Mouse (Mus musculus) erythroid progenitor cell, adult 5-6 weeks (primary cell): ENCODE results near the gene Fbxo2. TPM values are rescaled to one million over a fixed set of nuclear protein-coding genes. Genes with fewer than 3 reads are reported as not detected.

ENCODE experiments used
- total RNA-seq, 2 experiments: library from RNA; stranded (forward) in 1 of 2; stranded (reverse) in 1 of 2; fragments of 150-400 nt in 1 of 2; fragments of 186-747, 209-891 nt in 1 of 2; gene quantifications; 2 replicates each; pipeline versions ENCODE4 v1.2.3 to v1.2.4; 2015 to 2017; ENCODE audit warnings: low replicate concordance in 2 of 2

Fbxo2 gene
- total RNA-seq, 2 experiments from 2014 or later = not detected

Other genes with a start within 250 kb of the Fbxo2 start
- gene Plod1, start 223.9 kb upstream of the Fbxo2 start, total RNA-seq (2015; ENCODE audit: low replicate concordance) = 3.6 and 5.9 TPM in 2 replicates
- gene Plod1, start 223.9 kb upstream of the Fbxo2 start, total RNA-seq (2017; ENCODE audit: low replicate concordance) = 4.8 and 5.5 TPM in 2 replicates
- gene 2510039O18Rik, start 219.7 kb upstream of the Fbxo2 start, total RNA-seq (2015; ENCODE audit: low replicate concordance) = 19.3 and 20.5 TPM in 2 replicates
- 17.7 and 18.9 TPM in 2 replicates for gene 2510039O18Rik, start 219.7 kb upstream of the Fbxo2 start, total RNA-seq (2017; ENCODE audit: low replicate concordance)
- gene Nppb, start 174.8 kb upstream of the Fbxo2 start, total RNA-seq (2015; ENCODE audit: low replicate concordance) = not detected in 2 replicates
- gene Nppb, start 174.8 kb upstream of the Fbxo2 start, total RNA-seq (2017; ENCODE audit: low replicate concordance) = not detected in 2 replicates
- gene Nppa, start 159.9 kb upstream of the Fbxo2 start, total RNA-seq (2015; ENCODE audit: low replicate concordance) = not detected in 2 replicates
- not detected in 2 replicates for gene Nppa, start 159.9 kb upstream of the Fbxo2 start, total RNA-seq (2017; ENCODE audit: low replicate concordance)
- gene Clcn6, start 121.8 kb upstream of the Fbxo2 start, total RNA-seq (2015; ENCODE audit: low replicate concordance) = 1.3 and 2.5 TPM in 2 replicates
- gene Clcn6, start 121.8 kb upstream of the Fbxo2 start, total RNA-seq (2017; ENCODE audit: low replicate concordance) = 1.7 and 2.7 TPM in 2 replicates
- 5.8 and 8.0 TPM in 2 replicates for gene Mthfr, start 121.5 kb upstream of the Fbxo2 start, total RNA-seq (2015; ENCODE audit: low replicate concordance)
- 2.0 and 7.1 TPM in 2 replicates for gene Mthfr, start 121.5 kb upstream of the Fbxo2 start, total RNA-seq (2017; ENCODE audit: low replicate concordance)
- 4.6 and 5.8 TPM in 2 replicates for gene Agtrap, start 72.6 kb upstream of the Fbxo2 start, total RNA-seq (2015; ENCODE audit: low replicate concordance)
- 3.6 and 4.1 TPM in 2 replicates for gene Agtrap, start 72.6 kb upstream of the Fbxo2 start, total RNA-seq (2017; ENCODE audit: low replicate concordance)
- 11.5 and 20.5 TPM in 2 replicates for gene Mad2l2, start 30.2 kb upstream of the Fbxo2 start, total RNA-seq (2015; ENCODE audit: low replicate concordance)
- 0.30 and 5.5 TPM in 2 replicates for gene Mad2l2, start 30.2 kb upstream of the Fbxo2 start, total RNA-seq (2017; ENCODE audit: low replicate concordance)
- 0.42 TPM in 1 of 2 replicates, not detected in the other for gene Draxin, start 29.9 kb upstream of the Fbxo2 start, total RNA-seq (2015; ENCODE audit: low replicate concordance)
- gene Draxin, start 29.9 kb upstream of the Fbxo2 start, total RNA-seq (2017; ENCODE audit: low replicate concordance) = not detected in 2 replicates
- 3.2 TPM in 1 of 2 replicates, not detected in the other for gene Fbxo6, start 8.5 kb upstream of the Fbxo2 start, total RNA-seq (2015; ENCODE audit: low replicate concordance)
- 2.1 TPM in 1 of 2 replicates, not detected in the other for gene Fbxo6, start 8.5 kb upstream of the Fbxo2 start, total RNA-seq (2017; ENCODE audit: low replicate concordance)
- 1.1 TPM in 1 of 2 replicates, not detected in the other for gene Fbxo44, start 139 bp upstream of the Fbxo2 start, total RNA-seq (2015; ENCODE audit: low replicate concordance)
- gene Fbxo44, start 139 bp upstream of the Fbxo2 start, total RNA-seq (2017; ENCODE audit: low replicate concordance) = not detected in 2 replicates
- gene Disp3, start 127.3 kb downstream of the Fbxo2 start, total RNA-seq (2015; ENCODE audit: low replicate concordance) = not detected in 2 replicates
- gene Disp3, start 127.3 kb downstream of the Fbxo2 start, total RNA-seq (2017; ENCODE audit: low replicate concordance) = not detected in 2 replicates